Mouse (Mus musculus) cerebellum, adult 2 months (tissue): ENCODE measurements around the gene Gm17349. TPM values are rescaled to one million over a fixed set of nuclear protein-coding genes. Genes with fewer than 3 reads are reported as not detected.

Experiments used
- DNase-seq, 2 experiments: peaks; one replicate each; pipeline ENCODE4 v3.0.0; 2021
- H3K27ac ChIP-seq: fragments of 200-500 bp; 2 replicates; pipeline ENCODE4 v1.5.1; 2012; ENCODE audit warnings: low read length, control low read depth, inconsistent platforms; ENCODE audit not compliant: insufficient read depth
- H3K27me3 ChIP-seq: fragments of 200-500 bp; 2 replicates; pipeline ENCODE4 v1.6.1; 2012; ENCODE audit warnings: inconsistent platforms, mild to moderate bottlenecking, low read length, moderate library complexity; ENCODE audit not compliant: control insufficient read depth, insufficient read depth
- H3K4me1 ChIP-seq: fragments of 200-500 bp; 2 replicates; pipeline ENCODE4 v1.6.1; 2011; ENCODE audit warnings: low read length; ENCODE audit not compliant: control insufficient read depth, insufficient read depth
- H3K4me3 ChIP-seq: fragments of 200-500 bp; replicated peaks from 2 replicates; pipeline ENCODE3; 2011; ENCODE audit warnings: mild to moderate bottlenecking, low read depth, low read length, control low read depth; ENCODE audit not compliant: insufficient read depth
- CTCF ChIP-seq: fragments of 200-500 bp; IDR thresholded peaks from 2 replicates; pipeline ENCODE4 v1.5.1; 2011; ENCODE audit warnings: low read depth, mild to moderate bottlenecking, control low read depth, low read length, moderate library complexity, borderline replicate concordance; ENCODE audit not compliant: insufficient read depth
- POLR2A ChIP-seq: fragments of 200-500 bp; IDR thresholded peaks from 2 replicates; pipeline ENCODE4 v1.6.1; 2011; ENCODE audit warnings: low read length, control low read depth, borderline replicate concordance; ENCODE audit not compliant: insufficient read depth
- WGBS: fragments of 180-500 bp; shearing (Covaris S2); methylation state at CpG from one replicate; pipeline ENCODE4 v1.1.7; 2018; 5-methylcytosine and 5-hydroxymethylcytosine counted together
- polyA plus RNA-seq: library from polyadenylated mRNA; depleted of rRNA; stranded (reverse); fragments of >200 nt; gene quantifications from 2 replicates; pipeline ENCODE4 v1.2.3, GENCODE M21; 2012

Gm17349 gene
- polyA plus RNA-seq, 1 experiment = not detected

DNA sequence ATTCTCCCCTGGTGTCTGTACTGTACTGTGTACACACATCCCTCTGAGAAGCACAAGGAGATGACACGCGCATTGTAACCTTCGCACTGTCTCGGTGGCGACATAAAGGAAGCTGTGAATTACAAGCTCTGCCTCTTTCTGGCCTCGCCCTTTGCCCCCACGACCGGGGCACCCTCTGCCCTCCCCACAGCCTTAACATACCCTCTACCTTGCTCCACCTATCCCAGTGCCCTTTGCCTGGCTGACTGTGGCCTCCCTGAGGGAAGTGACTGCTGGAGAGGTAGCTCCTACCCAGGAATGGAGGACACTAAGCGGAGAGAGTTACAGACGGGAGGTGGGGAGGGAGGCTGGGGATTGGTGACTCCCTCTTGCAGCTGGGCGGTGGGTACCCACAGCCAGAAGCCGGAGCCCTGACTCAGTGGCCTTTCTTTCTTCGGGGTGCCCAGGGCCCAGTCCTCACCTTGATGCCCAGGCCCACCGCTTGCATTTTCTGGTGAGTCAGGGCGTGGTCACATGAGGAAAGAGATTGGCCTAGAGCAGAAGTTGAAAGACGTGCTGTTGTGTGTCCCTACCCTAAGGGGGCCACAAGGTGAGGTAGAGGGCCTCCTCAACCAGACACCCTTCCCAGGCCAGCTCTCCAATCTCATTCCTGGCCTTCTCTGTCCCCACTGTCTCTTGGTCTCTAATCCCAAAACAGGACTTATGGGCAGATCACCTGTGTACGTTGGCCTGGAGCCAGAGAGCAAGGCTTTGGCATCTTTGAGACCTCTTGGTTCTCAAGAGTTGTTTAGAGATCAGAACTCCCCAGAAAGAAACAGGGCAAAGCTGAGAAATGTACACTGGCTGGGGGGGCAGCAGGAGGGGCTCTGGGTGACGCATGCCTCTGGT, 4.8 kb downstream of the Gm17349 start:
- Histone ChIP-seq H3K4me1 (peaks cover 18% of the 10 kb centered on the region), H3K4me3 (no peak overlapping the region), H3K27ac (no peak overlapping the region), H3K27me3 (no peaks in the 10 kb centered on the region)
- TF ChIP-seq POLR2A (no peak), CTCF (no peak)
- 87% methylated on average over 18 of the region's 18 CpGs for WGBS
- DNase-seq = peak in 1 of 2 experiments; percentile 36

DNA sequence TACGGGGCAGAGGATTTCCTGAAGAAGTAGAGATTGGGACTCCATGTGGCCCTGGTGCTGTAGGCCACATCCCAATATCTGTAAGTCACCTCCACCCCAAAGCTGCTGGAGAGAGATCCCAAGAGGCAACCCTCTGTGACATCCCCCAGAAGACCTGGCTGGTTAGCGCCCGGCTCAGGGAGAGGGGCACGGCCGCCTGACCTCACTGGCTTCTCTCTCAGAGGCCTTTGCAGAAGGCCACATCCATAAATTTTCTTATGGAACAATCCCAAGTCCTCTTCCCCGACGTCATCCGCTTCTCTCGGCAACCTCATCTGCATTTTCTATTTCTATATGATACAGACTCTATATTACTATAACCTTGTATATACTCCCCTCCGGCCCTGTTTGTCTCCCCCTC, 5.6 kb downstream of the Gm17349 start:
- no peak for TF ChIP-seq CTCF
- no peak for TF ChIP-seq POLR2A
- Histone ChIP-seq H3K4me1 (peaks cover 18% of the 10 kb centered on the region), H3K27ac (no peak overlapping the region), H3K27me3 (no peaks in the 10 kb centered on the region), H3K4me3 (no peak overlapping the region)
- no peak for DNase-seq
- WGBS = 87% methylated on average over 10 of the region's 10 CpGs

DNA sequence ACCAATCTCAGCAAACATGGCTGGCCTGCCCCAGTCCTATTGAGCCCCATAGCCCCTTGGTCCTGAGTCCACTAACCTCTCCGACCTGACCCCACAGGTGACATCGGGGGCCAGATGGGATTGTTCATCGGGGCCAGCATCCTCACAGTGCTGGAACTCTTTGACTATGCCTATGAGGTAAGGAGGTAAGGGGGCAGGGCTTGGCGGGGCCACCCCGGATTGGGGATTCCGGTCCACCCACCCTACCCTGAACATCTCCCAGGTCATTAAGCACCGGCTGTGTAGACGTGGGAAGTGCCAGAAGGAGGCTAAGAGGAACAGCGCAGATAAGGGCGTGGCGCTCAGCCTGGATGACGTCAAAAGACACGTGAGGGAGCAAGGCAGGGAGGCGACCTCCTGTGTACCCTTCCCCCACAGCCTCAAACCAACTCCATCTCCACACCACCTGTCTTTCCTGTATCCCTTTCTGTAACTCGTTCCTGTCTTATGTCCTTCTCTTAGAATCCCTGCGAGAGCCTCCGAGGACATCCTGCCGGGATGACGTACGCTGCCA, 6.7 kb downstream of the Gm17349 start:
- peaks cover 10% of the 10 kb centered on the region for H3K4me1 ChIP-seq
- no peaks in the 10 kb centered on the region for H3K27me3 ChIP-seq
- TF ChIP-seq POLR2A (no peak), CTCF (no peak)
- peak in 1 of 2 experiments; percentile 54 for DNase-seq
- 36% methylated on average over 20 of the region's 20 CpGs for WGBS
- no peak overlapping the region for H3K4me3 ChIP-seq
- H3K27ac ChIP-seq = no peak overlapping the region

DNA sequence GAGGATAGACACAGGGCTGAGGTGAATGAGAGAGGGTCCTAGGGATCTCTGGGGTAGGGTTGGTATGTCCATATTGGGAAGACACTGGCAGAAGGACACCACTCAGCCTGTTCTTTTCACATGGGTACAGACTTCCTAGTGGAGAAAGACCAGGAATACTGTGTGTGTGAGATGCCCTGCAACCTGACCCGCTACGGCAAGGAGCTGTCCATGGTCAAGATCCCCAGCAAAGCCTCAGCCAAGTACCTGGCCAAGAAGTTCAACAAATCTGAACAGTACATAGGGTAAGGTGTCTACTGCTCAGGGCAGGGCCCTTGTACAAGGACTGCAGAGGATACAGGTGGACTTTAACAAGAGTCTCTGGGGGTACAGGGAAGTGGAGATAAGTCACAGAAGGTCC, 8.0 kb downstream of the Gm17349 start:
- no peak for TF ChIP-seq CTCF
- no peak for TF ChIP-seq POLR2A
- no peaks in the 10 kb centered on the region for H3K27me3 ChIP-seq
- peaks cover 11% of the 10 kb centered on the region for H3K4me1 ChIP-seq
- no peak for DNase-seq
- WGBS = 72% methylated on average over 2 of the region's 2 CpGs
- no peak overlapping the region for H3K27ac ChIP-seq
- no peak overlapping the region for H3K4me3 ChIP-seq

DNA sequence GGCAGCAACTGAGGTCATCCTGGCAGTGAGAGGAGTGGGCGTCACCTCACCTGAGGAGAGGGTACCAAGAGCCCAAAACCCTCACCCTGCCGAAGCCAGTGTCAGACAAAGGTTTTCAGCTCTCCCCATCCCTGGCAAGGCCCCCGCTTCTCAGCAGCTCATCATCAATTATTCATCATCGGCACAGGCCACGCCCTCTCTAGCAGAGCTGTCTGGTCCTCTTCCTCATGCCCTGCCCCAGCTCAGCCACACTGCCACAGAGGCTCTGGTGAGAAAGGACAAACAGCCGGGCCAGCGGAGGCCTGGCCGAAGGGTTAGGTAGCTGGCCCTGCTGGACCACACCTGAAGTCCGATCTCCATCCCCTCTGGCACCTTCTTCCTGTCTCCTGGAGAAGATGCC, 13.3 kb downstream of the Gm17349 start:
- peak in 1 of 2 experiments; percentile 29 for DNase-seq
- Histone ChIP-seq H3K27me3 (no peaks in the 10 kb centered on the region), H3K4me1 (peaks cover 21% of the 10 kb centered on the region), H3K4me3 (no peak overlapping the region), H3K27ac (no peak overlapping the region)
- no peak for TF ChIP-seq CTCF
- TF ChIP-seq POLR2A = no peak
- 44% methylated on average over 9 of the region's 9 CpGs for WGBS

DNA sequence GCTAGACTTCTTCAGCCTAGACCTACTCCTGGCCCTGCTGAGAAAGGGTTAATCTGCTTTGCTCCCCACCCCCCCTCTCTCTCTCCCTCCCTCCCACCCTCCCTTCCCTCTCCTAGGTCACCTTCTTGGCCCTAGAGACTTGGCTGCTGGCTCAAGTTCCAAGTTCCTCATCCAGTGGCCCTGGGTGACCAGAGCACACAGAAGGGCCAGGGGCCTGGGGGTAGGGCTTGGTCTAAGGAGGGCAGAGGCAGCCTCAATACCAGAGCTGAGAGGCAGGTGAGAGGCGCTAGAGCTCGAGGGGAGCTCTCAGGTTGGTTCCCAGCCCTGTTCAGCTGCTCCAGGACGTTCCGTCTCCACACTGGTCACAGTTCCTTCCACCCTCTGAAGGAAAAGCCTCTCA, 14.4 kb downstream of the Gm17349 start:
- DNase-seq = no peak
- WGBS = 60% methylated on average over 4 of the region's 4 CpGs
- Histone ChIP-seq H3K4me3 (no peak overlapping the region), H3K4me1 (peaks cover 21% of the 10 kb centered on the region), H3K27me3 (no peaks in the 10 kb centered on the region), H3K27ac (no peak overlapping the region)
- TF ChIP-seq POLR2A = no peak
- no peak for TF ChIP-seq CTCF

DNA sequence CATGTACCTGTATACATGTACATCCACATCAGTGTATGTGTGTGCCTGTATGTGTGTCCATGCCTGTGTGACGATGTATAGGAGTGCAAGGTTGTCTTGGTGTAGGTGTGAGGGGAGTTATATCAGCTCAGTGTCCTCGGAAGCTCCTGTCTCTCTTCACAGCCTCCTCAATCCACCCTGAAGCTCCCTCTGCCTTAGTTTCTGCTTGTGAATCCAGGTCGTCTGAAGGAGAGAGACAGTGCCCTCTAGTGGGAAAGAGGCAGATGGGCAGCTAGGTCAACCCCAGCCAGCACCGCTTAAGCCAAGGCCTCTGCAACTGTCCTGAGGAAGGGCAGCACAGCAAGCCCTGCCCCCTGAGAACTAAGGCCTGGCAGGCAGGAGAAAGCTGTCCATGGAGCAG, 16.6 kb downstream of the Gm17349 start:
- peaks cover 21% of the 10 kb centered on the region for H3K4me1 ChIP-seq
- TF ChIP-seq CTCF (peak; percentile 96), POLR2A (no peak)
- WGBS = 3% methylated on average over 4 of the region's 4 CpGs
- H3K4me3 ChIP-seq = peak overlapping the region; percentile 9
- H3K27me3 ChIP-seq = no peaks in the 10 kb centered on the region
- DNase-seq = peak; percentile 80
- 0 out of 2 replicates have a peak overlapping the region, but pooled peaks have one; percentile 1 for H3K27ac ChIP-seq

DNA sequence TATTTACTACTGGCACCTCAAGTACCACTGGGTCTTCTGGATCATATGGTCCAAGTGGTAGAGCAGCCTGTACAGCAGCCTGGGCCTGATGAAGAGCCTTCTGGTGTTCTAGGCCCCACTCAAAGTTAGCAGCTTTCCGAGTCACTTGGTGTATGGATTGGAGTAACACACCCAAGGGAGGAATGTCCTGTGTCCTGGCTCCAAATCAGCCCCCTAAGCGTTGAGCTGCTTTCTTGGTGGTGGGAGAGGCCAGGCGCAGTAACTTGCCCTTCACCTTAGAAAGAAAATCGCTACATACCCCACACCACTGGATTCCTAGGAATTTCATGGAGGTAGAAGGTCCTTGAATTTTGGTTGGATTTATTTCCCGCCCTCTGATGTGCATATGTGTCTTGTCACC, 21.1 kb downstream of the Gm17349 start:
- DNase-seq = no peak
- TF ChIP-seq CTCF (no peak), POLR2A (no peak)
- 95% methylated on average over 5 of the region's 5 CpGs for WGBS

More for the DNA sequence above, 21.1 kb downstream of the Gm17349 start:
- Histone ChIP-seq H3K27me3 (no peaks in the 10 kb centered on the region), H3K4me3 (no peak overlapping the region), H3K4me1 (peaks cover 14% of the 10 kb centered on the region), H3K27ac (no peak overlapping the region)
